Mouse (Mus musculus) ES-Bruce4 (cell line): ENCODE data around the gene Ugt1a7c. TPM values are rescaled to one million over a fixed set of nuclear protein-coding genes. Genes with fewer than 3 reads are reported as not detected.

Experiments used
- H3K27ac ChIP-seq: 2 replicates; pipeline ENCODE4 v1.5.1; 2012; ENCODE audit warnings: low read length, inconsistent platforms; ENCODE audit not compliant: insufficient read depth
- H3K27me3 ChIP-seq: 2 replicates; pipeline ENCODE4 v1.6.1; 2012; ENCODE audit warnings: mild to moderate bottlenecking, low read length, inconsistent platforms; ENCODE audit not compliant: control insufficient read depth, poor library complexity, insufficient read depth, severe bottlenecking
- H3K36me3 ChIP-seq: 2 replicates; pipeline ENCODE4 v1.6.1; 2012; ENCODE audit warnings: inconsistent platforms, mild to moderate bottlenecking, low read length, moderate library complexity; ENCODE audit not compliant: control insufficient read depth, poor library complexity, insufficient read depth, severe bottlenecking
- H3K4me1 ChIP-seq: one replicate; pipeline ENCODE4 v1.8.1; 2011; ENCODE audit warnings: low read length; ENCODE audit not compliant: control insufficient read depth, insufficient read depth
- H3K4me3 ChIP-seq: 2 replicates; pipeline ENCODE4 v1.5.1; 2011; ENCODE audit warnings: low read depth, mild to moderate bottlenecking, low read length
- H3K9ac ChIP-seq: 2 replicates; pipeline ENCODE4 v1.6.1; 2012; ENCODE audit warnings: low read depth, mild to moderate bottlenecking, inconsistent platforms; ENCODE audit not compliant: poor library complexity, severe bottlenecking
- H3K9me3 ChIP-seq: replicated peaks from 2 replicates; pipeline ENCODE4 v1.6.1; 2012; ENCODE audit warnings: mild to moderate bottlenecking, low read length, inconsistent platforms; ENCODE audit not compliant: control insufficient read depth, poor library complexity, insufficient read depth, severe bottlenecking
- CTCF ChIP-seq: IDR thresholded peaks from one replicate; pipeline ENCODE4 v1.8.1; 2011; ENCODE audit warnings: low read depth, low read length
- EP300 ChIP-seq: IDR thresholded peaks from 2 replicates; pipeline ENCODE4 v1.6.1; 2011; ENCODE audit warnings: low read depth, low read length; ENCODE audit not compliant: insufficient read depth
- POLR2A ChIP-seq: IDR thresholded peaks from one replicate; pipeline ENCODE4 v1.8.1; 2011; ENCODE audit warnings: low read length; ENCODE audit not compliant: insufficient read depth
- polyA plus RNA-seq: library from polyadenylated mRNA; stranded (reverse); fragments of >200 nt; gene quantifications from 2 replicates; pipeline ENCODE4 v1.2.4, GENCODE M21; 2011; ENCODE audit warnings: low read depth; ENCODE audit not compliant: missing spikeins, insufficient read depth, insufficient read length

The Ugt1a7c gene
- polyA plus RNA-seq, 1 experiment, result not detected

DNA sequence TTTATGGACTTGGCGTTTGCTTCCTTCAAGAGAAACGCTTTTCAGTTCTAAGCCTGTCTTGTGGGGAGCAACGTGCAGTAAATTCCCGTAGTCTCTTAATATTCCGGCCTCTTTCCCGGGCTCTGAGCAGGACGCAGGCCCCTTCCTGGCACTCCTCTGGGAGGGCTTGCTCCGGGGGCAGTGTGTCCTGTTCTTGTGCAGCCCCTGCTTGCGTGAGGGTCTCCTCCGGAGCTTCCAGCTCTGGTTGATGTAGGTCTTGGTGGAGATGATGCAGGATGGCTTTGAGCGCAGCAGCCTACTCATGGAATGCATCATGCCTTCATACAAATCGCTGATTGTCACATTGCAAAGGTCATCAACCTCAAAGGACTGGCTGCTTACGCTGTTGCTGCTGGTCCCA, 171.3 kb downstream of the Ugt1a7c start:
- no peak for TF ChIP-seq EP300
- TF ChIP-seq CTCF, result no peak
- TF ChIP-seq POLR2A, result no peak
- Histone ChIP-seq H3K36me3 (peaks cover 78% of the 10 kb centered on the region), H3K9ac (no peak overlapping the region), H3K4me3 (no peak overlapping the region), H3K27ac (no peak overlapping the region), H3K4me1 (no peaks in the 10 kb centered on the region), H3K27me3 (no peaks in the 10 kb centered on the region), H3K9me3 (no peaks in the 10 kb centered on the region)

- Histone ChIP-seq H3K4me3 (no peak overlapping the region), H3K9me3 (peaks cover 7% of the 10 kb centered on the region; the same call in 1 of the 2 replicates), H3K27me3 (no peaks in the 10 kb centered on the region), H3K27ac (no peak overlapping the region), H3K36me3 (peaks cover 86% of the 10 kb centered on the region), H3K4me1 (no peaks in the 10 kb centered on the region), H3K9ac (no peak overlapping the region)
- TF ChIP-seq EP300 (no peak), CTCF (no peak), POLR2A (no peak)
Observed at GRCm38 (mm10) chr1:88267489-88267888, 172.6 kb downstream of the Ugt1a7c start.

DNA sequence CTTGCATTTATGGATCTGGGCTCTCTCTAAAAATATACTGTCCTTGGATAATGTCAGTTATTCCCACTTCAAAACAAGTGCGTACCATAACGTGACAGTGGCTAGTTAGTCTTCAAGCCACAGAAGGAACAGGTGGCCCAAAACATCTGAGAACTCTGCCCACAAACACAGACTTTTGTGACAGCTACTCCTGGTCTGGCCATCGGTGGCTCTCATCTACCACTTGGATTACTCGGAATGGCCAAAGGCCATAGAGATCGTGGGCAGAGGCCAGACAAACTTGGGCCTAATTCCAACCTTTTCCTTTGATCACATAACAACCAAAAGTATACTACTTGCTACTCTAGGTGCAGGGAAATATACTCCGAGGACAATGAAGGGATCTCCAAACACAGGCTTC, 173.2 kb downstream of the Ugt1a7c start:
- peaks cover 84% of the 10 kb centered on the region for H3K36me3 ChIP-seq
- peaks cover 7% of the 10 kb centered on the region; the same call in 1 of the 2 replicates for H3K9me3 ChIP-seq
- no peaks in the 10 kb centered on the region for H3K27me3 ChIP-seq
- no peak overlapping the region for H3K4me3 ChIP-seq
- H3K9ac ChIP-seq, result no peak overlapping the region
- TF ChIP-seq POLR2A (no peak), CTCF (no peak)
- H3K27ac ChIP-seq, result no peak overlapping the region
- H3K4me1 ChIP-seq, result no peaks in the 10 kb centered on the region

Other genes starting within 250 kb of the Ugt1a7c start
- gene Dgkd, start 241.8 kb upstream of the Ugt1a7c start, polyA plus RNA-seq, result 60.2 and 62.4 TPM in 2 replicates
- 18.2 and 19.6 TPM in 2 replicates for gene Usp40, start 86.5 kb upstream of the Ugt1a7c start, polyA plus RNA-seq
- gene Ugt1a10, start 39.7 kb upstream of the Ugt1a7c start, polyA plus RNA-seq, result not detected in 2 replicates
- not detected in 2 replicates for gene Ugt1a9, start 24.3 kb upstream of the Ugt1a7c start, polyA plus RNA-seq
- gene Ugt1a8, start 7.2 kb upstream of the Ugt1a7c start, polyA plus RNA-seq, result not detected in 2 replicates
- not detected in 2 replicates for gene Ugt1a6b, start 8.2 kb downstream of the Ugt1a7c start, polyA plus RNA-seq
- not detected in 2 replicates for gene Ugt1a6a, start 39.7 kb downstream of the Ugt1a7c start, polyA plus RNA-seq
- not detected in 2 replicates for gene Ugt1a5, start 71.0 kb downstream of the Ugt1a7c start, polyA plus RNA-seq
- not detected in 2 replicates for gene Ugt1a2, start 105.5 kb downstream of the Ugt1a7c start, polyA plus RNA-seq
- 0.85 and 1.2 TPM in 2 replicates for gene Dnajb3, start 110.7 kb downstream of the Ugt1a7c start, polyA plus RNA-seq
- not detected in 2 replicates for gene Ugt1a1, start 116.9 kb downstream of the Ugt1a7c start, polyA plus RNA-seq
- gene Mroh2a, start 131.9 kb downstream of the Ugt1a7c start, polyA plus RNA-seq, result not detected in 2 replicates
- 217 and 219 TPM in 2 replicates for gene Hjurp, start 182.6 kb downstream of the Ugt1a7c start, polyA plus RNA-seq
- not detected in 2 replicates for gene Trpm8, start 182.6 kb downstream of the Ugt1a7c start, polyA plus RNA-seq